Mouse (Mus musculus) heart, adult 18-20 months (tissue): ENCODE measurements around the gene Siah3. TPM values are rescaled to one million over a fixed set of nuclear protein-coding genes. Genes with fewer than 3 reads are reported as not detected.
"Not testable (repeated sequence)": the region's sequence is repeated elsewhere in the genome, so short reads cannot be mapped to it uniquely, and the experiment has no call there.

Experiments
- DNase-seq, 2 experiments: peaks; one replicate each; pipeline ENCODE4 v3.0.0; 2021 to 2022; ENCODE audit warnings: mixed read lengths in 1 of 2
- long read RNA-seq, 2 experiments: library from polyadenylated mRNA; stranded (forward); transcript quantifications; one replicate each; pipeline ENCODE4 v2.0.0; 2021
- total RNA-seq, 2 experiments: library from RNA; stranded (reverse); gene quantifications; 2 replicates each; pipeline ENCODE4 v1.2.3; 2021

The Siah3 gene
- not detected for total RNA-seq
- long read RNA-seq, experiment 1 = 0 reads
- long read RNA-seq, experiment 2 = 0 reads

- peak in 1 of 2 experiments; percentile 2 for DNase-seq
These were observed at the start of gene Siah3 for GRCm38 (mm10) chr14:75455743-75456421. TSS of gene Siah3 (plus strand) at chr14:75455982.

- DNase-seq = no peak
These were observed 46.0 kb upstream of the Siah3 start for GRCm38 (mm10) chr14:75409772-75410171.

GRCm38 (mm10) chr14:75410392-75410791 is 45.4 kb upstream of the Siah3 start:
- no peak for DNase-seq

GRCm38 (mm10) chr14:75418721-75419120 is 37.1 kb upstream of the Siah3 start:
- DNase-seq = no peak

- no peak for DNase-seq
These were observed 35.9 kb upstream of the Siah3 start for GRCm38 (mm10) chr14:75419876-75420275.

- DNase-seq = no peak
These were observed 35.0 kb upstream of the Siah3 start for GRCm38 (mm10) chr14:75420811-75421210.

GRCm38 (mm10) chr14:75431173-75431786 is 24.5 kb upstream of the Siah3 start:
- no peak for DNase-seq

- no peak for DNase-seq
These were observed 22.9 kb upstream of the Siah3 start for GRCm38 (mm10) chr14:75432850-75433249.

GRCm38 (mm10) chr14:75434576-75434975 is 21.2 kb upstream of the Siah3 start:
- DNase-seq = no peak

GRCm38 (mm10) chr14:75444486-75445105 is 11.2 kb upstream of the Siah3 start:
- DNase-seq = no peak

- peak; percentile 62 to 76 for DNase-seq
These were observed 10.4 kb upstream of the Siah3 start for GRCm38 (mm10) chr14:75445281-75445947.

- DNase-seq = peak in 1 of 2 experiments; percentile 8
These were observed 9.9 kb upstream of the Siah3 start for GRCm38 (mm10) chr14:75445948-75446281.

GRCm38 (mm10) chr14:75446314-75446713 is 9.5 kb upstream of the Siah3 start:
- DNase-seq = not testable (repeated sequence)

- DNase-seq = no peak
These were observed 1.9 kb upstream of the Siah3 start for GRCm38 (mm10) chr14:75453906-75454305.

GRCm38 (mm10) chr14:75454716-75455115 is 1.1 kb upstream of the Siah3 start:
- no peak for DNase-seq

GRCm38 (mm10) chr14:75455361-75455742 is 430 bp upstream of the Siah3 start:
- DNase-seq = no peak

- DNase-seq = peak; percentile 5 to 29
These were observed 873 bp downstream of the Siah3 start for GRCm38 (mm10) chr14:75456489-75457220.

- DNase-seq = no peak
These were observed 1.4 kb downstream of the Siah3 start for GRCm38 (mm10) chr14:75457221-75457600.

- no peak for DNase-seq
These were observed 3.6 kb downstream of the Siah3 start for GRCm38 (mm10) chr14:75459431-75459830.

GRCm38 (mm10) chr14:75459991-75460390 is 4.2 kb downstream of the Siah3 start:
- DNase-seq = no peak

GRCm38 (mm10) chr14:75460436-75460835 is 4.7 kb downstream of the Siah3 start:
- no peak for DNase-seq

GRCm38 (mm10) chr14:75461770-75462169 is 6.0 kb downstream of the Siah3 start:
- DNase-seq = no peak
